Mouse (Mus musculus) neural tube, embryonic 14.5 days (tissue): Measurements from ENCODE around the gene Scgb1b3. TPM values are rescaled to one million over a fixed set of nuclear protein-coding genes. Genes with fewer than 3 reads are reported as not detected.

Source experiments
- ATAC-seq: fragments of 200-750 bp; cut with Nextera tagmentation; 2 replicates; pipeline ENCODE4 v1.8.0; 2017; ENCODE audit warnings: low read depth, mild to moderate bottlenecking, moderate TSS enrichment, moderate library complexity
- H3K27ac ChIP-seq: fragments of 300-500 bp; sonication (generic); 2 replicates; pipeline ENCODE4 v1.5.1; 2014; ENCODE audit warnings: low read depth, mild to moderate bottlenecking, control low read depth, low read length, moderate library complexity, mixed read lengths
- H3K27me3 ChIP-seq: fragments of 300-500 bp; sonication (generic); 2 replicates; pipeline ENCODE4 v1.6.1; 2014; ENCODE audit warnings: low read length; ENCODE audit not compliant: control insufficient read depth, insufficient read depth
- H3K36me3 ChIP-seq: fragments of 300-500 bp; sonication (generic); 2 replicates; pipeline ENCODE4 v1.6.1; 2014; ENCODE audit warnings: low read length, mixed read lengths; ENCODE audit not compliant: control insufficient read depth, insufficient read depth
- H3K4me1 ChIP-seq: fragments of 300-500 bp; sonication (generic); 2 replicates; pipeline ENCODE4 v1.6.1; 2014; ENCODE audit warnings: low read length; ENCODE audit not compliant: control insufficient read depth, insufficient read depth
- H3K4me2 ChIP-seq: fragments of 300-500 bp; sonication (generic); 2 replicates; pipeline ENCODE4 v1.6.1; 2014; ENCODE audit warnings: mild to moderate bottlenecking, low read depth, low read length, control low read depth
- H3K4me3 ChIP-seq: fragments of 300-500 bp; sonication (generic); 2 replicates; pipeline ENCODE4 v1.5.1; 2014; ENCODE audit warnings: low read depth, low read length, control low read depth, mixed read lengths
- H3K9ac ChIP-seq: fragments of 300-500 bp; sonication (generic); replicated peaks from 2 replicates; pipeline ENCODE4 v1.6.1; 2014; ENCODE audit warnings: low read depth, mild to moderate bottlenecking, control low read depth, low read length, mixed read lengths
- H3K9me3 ChIP-seq: fragments of 300-500 bp; sonication (generic); 2 replicates; pipeline ENCODE4 v1.6.1; 2016; ENCODE audit warnings: low read length; ENCODE audit not compliant: control insufficient read depth
- WGBS: fragments of 180-500 bp; shearing (Covaris S2); extraction: QIAGEN DNeasy Blood & Tissue Kit; methylation state at CpG from one replicate; pipeline ENCODE4 v1.1.7; 2014; 5-methylcytosine and 5-hydroxymethylcytosine counted together
- polyA plus RNA-seq: library from polyadenylated mRNA; unstranded; fragments of >200 nt; fragmentation: Nextera tagmentation; extraction: Ambion mirVana; gene quantifications from 2 replicates; pipeline ENCODE4 v1.2.1, GENCODE M21; 2014

Scgb1b3 gene
- polyA plus RNA-seq: not detected in 2 replicates

DNA sequence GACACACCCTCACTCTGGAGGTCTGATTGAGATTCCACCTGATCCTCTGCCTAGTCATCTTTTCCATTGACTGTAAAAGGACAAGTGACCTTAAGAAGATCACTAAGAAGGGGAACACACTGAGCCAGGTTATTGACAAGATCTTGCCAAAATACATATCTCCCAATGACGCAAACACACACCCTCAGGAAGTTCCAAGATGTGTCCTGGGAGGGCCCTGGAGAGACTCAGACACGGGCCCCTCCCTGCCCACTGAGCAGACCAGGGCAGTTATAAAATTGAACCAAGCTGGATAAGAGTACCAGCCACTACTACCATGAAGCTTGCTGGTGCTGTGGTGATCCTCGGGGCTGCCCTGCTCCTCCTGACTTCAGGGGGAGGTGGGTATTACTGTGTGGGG lies at the start of gene Scgb1b3:
Gene Scgb1b3 (plus strand): TSS at position 301 of the 400 bp plus-strand sequence.
- H3K4me3 ChIP-seq: no peak within 1 kb of the TSS
- no peak within 1 kb of the TSS for H3K4me2 ChIP-seq
- H3K27me3 ChIP-seq: no peaks in the 10 kb centered on the region
- H3K4me1 ChIP-seq: no peaks in the 10 kb centered on the region
- no peaks in the 10 kb centered on the region for H3K36me3 ChIP-seq
- H3K9ac ChIP-seq: no peak within 1 kb of the TSS
- no peak within 1 kb of the TSS for H3K27ac ChIP-seq
- ATAC-seq: no peak
- WGBS: 77% methylated on average over 3 of the region's 3 CpGs
- peaks cover 13% of the 10 kb centered on the region for H3K9me3 ChIP-seq

GRCm38 (mm10) chr7:31362022-31362560 lies 13.3 kb upstream of the Scgb1b3 start, which contains the start of gene Scgb2b3:
Gene Scgb2b3, minus strand, starts transcription at chr7:31362072.
- Histone ChIP-seq H3K27ac (no peak within 1 kb of the TSS), H3K4me3 (no peak within 1 kb of the TSS), H3K9ac (no peak within 1 kb of the TSS), H3K4me1 (no peaks in the 10 kb centered on the region), H3K9me3 (peaks cover 15% of the 10 kb centered on the region; the same call in 1 of the 2 replicates), H3K4me2 (no peak within 1 kb of the TSS), H3K36me3 (no peaks in the 10 kb centered on the region), H3K27me3 (no peaks in the 10 kb centered on the region)
- WGBS: 68% methylated on average over 4 of the region's 4 CpGs
- no peak for ATAC-seq

Other genes with a start within 250 kb of the Scgb1b3 start
- gene Scn1b, start 248.6 kb upstream of the Scgb1b3 start, polyA plus RNA-seq: 12.0 and 17.6 TPM in 2 replicates
- gene Gramd1a, start 219.7 kb upstream of the Scgb1b3 start, polyA plus RNA-seq: 180 and 208 TPM in 2 replicates
- not detected in 2 replicates for gene Scgb2b2, start 85.1 kb upstream of the Scgb1b3 start, polyA plus RNA-seq
- gene Scgb1b2, start 83.8 kb upstream of the Scgb1b3 start, polyA plus RNA-seq: not detected in 2 replicates
- not detected in 2 replicates for gene Scgb2b3, start 13.5 kb upstream of the Scgb1b3 start, polyA plus RNA-seq